In the genomic region with DNA sequence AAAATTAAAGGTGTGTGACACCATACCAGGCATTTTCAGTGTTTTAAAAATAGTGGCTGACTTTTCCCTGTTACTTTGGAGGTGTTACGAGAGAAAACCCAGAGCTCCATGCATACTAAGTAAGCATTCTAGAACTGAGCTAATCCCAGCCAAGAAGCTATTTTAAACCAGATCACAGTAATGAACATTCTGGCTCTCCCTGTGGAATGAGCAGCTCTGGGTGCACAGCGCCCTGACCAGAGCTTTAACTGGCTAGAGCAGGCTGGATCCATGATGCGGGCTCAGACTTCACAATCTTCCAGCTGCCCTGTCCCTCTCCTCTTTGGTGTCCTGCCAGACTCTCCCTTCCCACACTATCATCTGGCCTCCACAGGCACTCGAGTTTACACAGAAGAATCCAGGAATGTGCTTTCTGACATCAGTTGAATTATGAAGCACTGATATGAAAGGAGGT, we compare ENCODE assay signal across 8 mouse cellular contexts. TPM values are rescaled to one million over a fixed set of nuclear protein-coding genes. Genes with fewer than 3 reads are reported as not detected.
A peak's percentile ranks its signal among the peaks of the same experiment; 100 is the strongest.
DNase-seq lines count a peak whose midpoint lies in the region; ATAC-seq and TF ChIP-seq lines count a peak whose summit lies in the region.

No protein-coding gene starts in this region.

- WGBS in kidney, adult 2 months: 52% methylated on average over 4 of the region's 4 CpGs
- 77% methylated on average over 4 of the region's 4 CpGs for WGBS in kidney, embryonic 16.5 days
- 87% methylated on average over 4 of the region's 4 CpGs for WGBS in forebrain, postnatal 0 days

- H3K4me3 ChIP-seq in kidney, adult 2 months (ENCODE audit: insufficient read depth, low read depth, low read length): no peak overlapping the region
- H3K4me3 ChIP-seq in kidney, embryonic 16.5 days (ENCODE audit: low read length): no peak overlapping the region
- no peak overlapping the region for H3K4me3 ChIP-seq in forebrain, postnatal 0 days (ENCODE audit: low read depth, low read length)

- peak overlapping the region; percentile 16; the same call in 1 of the 2 replicates for H3K27ac ChIP-seq in kidney, adult 2 months (ENCODE audit: insufficient read depth, low read depth, low read length)
- no peak overlapping the region for H3K27ac ChIP-seq in kidney, embryonic 16.5 days (ENCODE audit: low read length)
- no peak overlapping the region for H3K27ac ChIP-seq in forebrain, postnatal 0 days (ENCODE audit: low read depth, low read length)

- H3K4me1 ChIP-seq in kidney, adult 2 months (ENCODE audit: control insufficient read depth, insufficient read depth, low read length): no peaks in the 10 kb centered on the region
- no peaks in the 10 kb centered on the region for H3K4me1 ChIP-seq in kidney, embryonic 16.5 days (ENCODE audit: insufficient read depth, low read length)
- no peaks in the 10 kb centered on the region for H3K4me1 ChIP-seq in forebrain, postnatal 0 days (ENCODE audit: insufficient read depth)

- no peaks in the 10 kb centered on the region for H3K27me3 ChIP-seq in kidney, adult 2 months (replicated peaks; ENCODE audit: control insufficient read depth, insufficient read depth, low read length)
- no peaks in the 10 kb centered on the region for H3K27me3 ChIP-seq in kidney, embryonic 16.5 days (ENCODE audit: insufficient read depth, low read length)
- H3K27me3 ChIP-seq in forebrain, postnatal 0 days (ENCODE audit: insufficient read depth, low read length): no peaks in the 10 kb centered on the region

- no peaks in the 10 kb centered on the region; the same call in 1 of the 2 replicates for H3K36me3 ChIP-seq in kidney, adult 2 months (ENCODE audit: control insufficient read depth, insufficient read depth, low read length)
- H3K36me3 ChIP-seq in kidney, embryonic 16.5 days (ENCODE audit: insufficient read depth, low read length): peaks cover 24% of the 10 kb centered on the region; the same call in 1 of the 2 replicates
- H3K36me3 ChIP-seq in forebrain, postnatal 0 days (ENCODE audit: insufficient read depth): peaks cover 23% of the 10 kb centered on the region

- no peak for TF ChIP-seq POLR2A in kidney, adult 2 months (IDR thresholded peaks at IDR 0.05; ENCODE audit: low read depth, low read length)

- H3K9me3 ChIP-seq in kidney, embryonic 16.5 days (ENCODE audit: low read length): no peaks in the 10 kb centered on the region
- H3K9me3 ChIP-seq in forebrain, postnatal 0 days (ENCODE audit: low read length): no peaks in the 10 kb centered on the region

- DNase-seq in kidney, adult 2 months: peak; percentile 28
- DNase-seq in heart, adult 8-10 months (ENCODE audit: low spot score): peak; percentile 74
- peak; percentile 32 to 36 for DNase-seq in left cerebral cortex, adult 9 months (ENCODE audit: low spot score in 2 of 2)
- peak; percentile 58 for DNase-seq in skeletal muscle tissue, adult 2 months (ENCODE audit: low read depth, low spot score)
- no peak for DNase-seq in forebrain, postnatal 0 days
- DNase-seq in embryo, embryonic 10.5 days (ENCODE audit: low spot score): no peak

- no peak overlapping the region for H3K9ac ChIP-seq in kidney, embryonic 16.5 days (replicated peaks; ENCODE audit: low read length)
- H3K9ac ChIP-seq in forebrain, postnatal 0 days: no peak overlapping the region

- no peak for TF ChIP-seq CTCF in kidney, adult 2 months (conservative IDR thresholded peaks at IDR 0.05; ENCODE audit: insufficient read depth, insufficient read length, low read depth, low read length)
- TF ChIP-seq CTCF in forebrain, postnatal 0 days (IDR thresholded peaks at IDR 0.05; ENCODE audit: low read depth): no peak

- ATAC-seq in kidney, embryonic 16.5 days (ENCODE audit: low FRiP score, low TSS enrichment): no peak; the same call in 1 of the 2 replicates
- ATAC-seq in forebrain, postnatal 0 days: no peak
- ATAC-seq in megakaryocyte progenitor cell, adult 5-6 weeks (replicated peaks; ENCODE audit: poor library complexity): no peak

- no peak overlapping the region for H3K4me2 ChIP-seq in kidney, embryonic 16.5 days (replicated peaks; ENCODE audit: low read depth, low read length)
- H3K4me2 ChIP-seq in forebrain, postnatal 0 days (ENCODE audit: low read depth): no peak overlapping the region

RNA-seq across cellular contexts. Expression of gene Ubfd1, which starts 21.8 kb away (rescaled TPM):
- 18.9 and 19.6 TPM in 2 replicates for polyA plus RNA-seq in kidney, adult 2 months (2012; rRNA removed)
- 58.5 and 64.3 TPM in 2 replicates for polyA plus RNA-seq in kidney, embryonic 16.5 days (2015; fragmentation: Nextera tagmentation; extraction: Ambion mirVana)
- total RNA-seq in heart, adult 8-10 months (2022): 10 to 100 TPM; 32.5 to 41.6 (median 37.3) TPM
- 76.2 and 105 TPM in 2 replicates for total RNA-seq in forebrain, postnatal 0 days (2014; rRNA removed)
- polyA plus RNA-seq in forebrain, postnatal 0 days (2015; fragmentation: Nextera tagmentation; extraction: Ambion mirVana): 38.5 and 54.5 TPM in 2 replicates
- 36.5 and 37.1 TPM in 2 replicates for total RNA-seq in megakaryocyte progenitor cell, adult 5-6 weeks (2015)
- total RNA-seq in megakaryocyte progenitor cell, adult 5-6 weeks (2017): 30.7 and 35.9 TPM in 2 replicates

RNA-seq across cellular contexts. Expression of gene Ears2, which starts 21.9 kb away (rescaled TPM):
- polyA plus RNA-seq in kidney, adult 2 months (2012; rRNA removed): 9.2 and 11.2 TPM in 2 replicates
- polyA plus RNA-seq in kidney, embryonic 16.5 days (2015; fragmentation: Nextera tagmentation; extraction: Ambion mirVana): 18.2 and 19.4 TPM in 2 replicates
- total RNA-seq in heart, adult 8-10 months (2022): 10 to 100 TPM; 13.3 to 14.3 (median 13.7) TPM
- total RNA-seq in forebrain, postnatal 0 days (2014; rRNA removed): 13.4 and 16.7 TPM in 2 replicates
- 8.3 and 8.8 TPM in 2 replicates for polyA plus RNA-seq in forebrain, postnatal 0 days (2015; fragmentation: Nextera tagmentation; extraction: Ambion mirVana)
- total RNA-seq in megakaryocyte progenitor cell, adult 5-6 weeks (2015): 4.1 and 5.7 TPM in 2 replicates
- 6.6 and 7.7 TPM in 2 replicates for total RNA-seq in megakaryocyte progenitor cell, adult 5-6 weeks (2017)

RNA-seq across cellular contexts. Expression of gene Gga2, which starts 24.2 kb away (rescaled TPM):
- polyA plus RNA-seq in kidney, adult 2 months (2012; rRNA removed): 49.1 and 53.0 TPM in 2 replicates
- polyA plus RNA-seq in kidney, embryonic 16.5 days (2015; fragmentation: Nextera tagmentation; extraction: Ambion mirVana): 89.3 and 89.6 TPM in 2 replicates
- 10 to 100 TPM; 31.7 to 39.2 (median 35.4) TPM for total RNA-seq in heart, adult 8-10 months (2022)
- total RNA-seq in forebrain, postnatal 0 days (2014; rRNA removed): 29.5 and 29.8 TPM in 2 replicates
- 17.7 and 25.5 TPM in 2 replicates for polyA plus RNA-seq in forebrain, postnatal 0 days (2015; fragmentation: Nextera tagmentation; extraction: Ambion mirVana)
- 17.1 and 20.0 TPM in 2 replicates for total RNA-seq in megakaryocyte progenitor cell, adult 5-6 weeks (2015)
- total RNA-seq in megakaryocyte progenitor cell, adult 5-6 weeks (2017): 19.7 and 21.4 TPM in 2 replicates

RNA-seq across cellular contexts. Expression of gene Ndufab1, which starts 56.5 kb away (rescaled TPM):
- polyA plus RNA-seq in kidney, adult 2 months (2012; rRNA removed): 437 and 852 TPM in 2 replicates
- polyA plus RNA-seq in kidney, embryonic 16.5 days (2015; fragmentation: Nextera tagmentation; extraction: Ambion mirVana): 713 and 761 TPM in 2 replicates
- total RNA-seq in heart, adult 8-10 months (2022): 1,000 to 10,000 TPM; 1,624 to 1,874 (median 1,747) TPM
- 28.4 and 42.9 TPM in 2 replicates for total RNA-seq in forebrain, postnatal 0 days (2014; rRNA removed)
- 655 and 742 TPM in 2 replicates for polyA plus RNA-seq in forebrain, postnatal 0 days (2015; fragmentation: Nextera tagmentation; extraction: Ambion mirVana)
- total RNA-seq in megakaryocyte progenitor cell, adult 5-6 weeks (2015): 277 and 282 TPM in 2 replicates
- 77.0 and 77.4 TPM in 2 replicates for total RNA-seq in megakaryocyte progenitor cell, adult 5-6 weeks (2017)

Comparison
In these comparisons a context has a peak if more than half of its experiments do, and no peak if none do; other contexts are left out.
1. DNase-seq: peak in kidney, adult 2 months (single experiment), heart, adult 8-10 months (single experiment), left cerebral cortex, adult 9 months (2 of 2) and skeletal muscle tissue, adult 2 months (single experiment); none in forebrain, postnatal 0 days (single experiment) and embryo, embryonic 10.5 days (single experiment).